Mouse (Mus musculus) CH12.LX (cell line): ENCODE data around the gene Olfr39. TPM values are rescaled to one million over a fixed set of nuclear protein-coding genes. Genes with fewer than 3 reads are reported as not detected.
"Not testable (repeated sequence)": the region's sequence is repeated elsewhere in the genome, so short reads cannot be mapped to it uniquely, and the experiment has no call there.

ENCODE experiments used
- DNase-seq: peaks from one replicate; pipeline ENCODE4 v3.0.0-alpha.2; 2013; ENCODE audit errors: extremely low read depth
- H3K27ac ChIP-seq: 2 replicates; pipeline ENCODE4 v1.5.1; 2012; ENCODE audit warnings: low read depth, mild to moderate bottlenecking, control low read depth, moderate library complexity; ENCODE audit not compliant: insufficient read depth
- H3K27me3 ChIP-seq: replicated peaks from 2 replicates; pipeline ENCODE3; 2012; ENCODE audit warnings: inconsistent platforms
- H3K36me3 ChIP-seq, 2 experiments: replicated peaks in 1 of 2; 2 replicates each; pipeline versions ENCODE3 to v1.6.1; 2012; ENCODE audit warnings: inconsistent platforms in 1 of 2, low read length in 1 of 2, mild to moderate bottlenecking in 1 of 2, mixed read lengths in 1 of 2, moderate library complexity in 1 of 2; ENCODE audit not compliant: control insufficient read depth in 1 of 2, insufficient read depth in 1 of 2
- H3K4me1 ChIP-seq, 2 experiments: 2 replicates each; pipeline ENCODE4 v1.6.1; 2012; ENCODE audit warnings: inconsistent platforms in 1 of 2, moderate library complexity in 1 of 2; ENCODE audit not compliant: insufficient read depth in 2 of 2, control insufficient read depth in 1 of 2
- H3K4me2 ChIP-seq: 2 replicates; pipeline ENCODE4 v1.6.1; 2012; ENCODE audit warnings: low read depth, mild to moderate bottlenecking, control low read depth; ENCODE audit not compliant: poor library complexity, insufficient read depth, severe bottlenecking
- H3K4me3 ChIP-seq, 3 experiments: fragments of 150-350 bp in 1 of 3; sonication (generic) in 1 of 3; replicated peaks in 1 of 3; 2 replicates each; pipeline versions ENCODE3 to v1.5.1; 2011 to 2012; ENCODE audit warnings: low read depth in 2 of 3, low read length in 2 of 3, mild to moderate bottlenecking in 2 of 3, moderate library complexity in 2 of 3, control low read depth in 1 of 3, improper control_type of control experiment in 1 of 3, inconsistent platforms in 1 of 3, mixed read lengths in 1 of 3; ENCODE audit not compliant: poor library complexity in 1 of 3
- H3K79me2 ChIP-seq: replicated peaks from 2 replicates; pipeline ENCODE4 v1.6.1; 2012; ENCODE audit warnings: mild to moderate bottlenecking, moderate library complexity; ENCODE audit not compliant: control insufficient read depth, poor library complexity, insufficient read depth, severe bottlenecking; ENCODE audit errors: extremely low read depth
- H3K9ac ChIP-seq: 2 replicates; pipeline ENCODE4 v1.6.1; 2012; ENCODE audit warnings: low read depth, mild to moderate bottlenecking, control low read depth, moderate library complexity; ENCODE audit not compliant: insufficient read depth
- H3K9me3 ChIP-seq: replicated peaks from 2 replicates; pipeline ENCODE3; 2012; ENCODE audit warnings: low read length, inconsistent platforms, mixed read lengths
- BHLHE40 ChIP-seq: IDR thresholded peaks from 2 replicates; pipeline ENCODE4 v1.6.1; 2011; ENCODE audit warnings: mild to moderate bottlenecking, low read depth, low read length, improper control_type of control experiment
- CHD1 ChIP-seq: IDR thresholded peaks from 2 replicates; pipeline ENCODE4 v1.6.1; 2012; ENCODE audit warnings: low read depth, low read length, improper control_type of control experiment, inconsistent platforms
- CTCF ChIP-seq, 2 experiments: IDR thresholded peaks in 1 of 2; conservative IDR thresholded peaks in 1 of 2; 2 replicates each; pipeline ENCODE4 v1.5.1; 2011 to 2012; ENCODE audit warnings: low read depth in 2 of 2, low read length in 2 of 2, improper control_type of control experiment in 1 of 2, inconsistent platforms in 1 of 2, mild to moderate bottlenecking in 1 of 2, moderate library complexity in 1 of 2
- ELF1 ChIP-seq: IDR thresholded peaks from 2 replicates; pipeline ENCODE4 v1.6.1; 2014; ENCODE audit warnings: low read depth, mild to moderate bottlenecking, inconsistent platforms, low read length, improper control_type of control experiment
- ETS1 ChIP-seq: conservative IDR thresholded peaks from 2 replicates; pipeline ENCODE4 v1.6.1; 2012; ENCODE audit warnings: low read depth, mild to moderate bottlenecking, inconsistent platforms, low read length, improper control_type of control experiment, moderate library complexity
- GABPA ChIP-seq: IDR thresholded peaks from 2 replicates; pipeline ENCODE4 v1.6.1; 2012; ENCODE audit warnings: low read depth, low read length, improper control_type of control experiment, inconsistent platforms; ENCODE audit not compliant: insufficient replicate concordance
- IRF4 ChIP-seq: IDR thresholded peaks from 2 replicates; pipeline ENCODE4 v1.6.1; 2014; ENCODE audit warnings: low read depth, mild to moderate bottlenecking, inconsistent platforms, low read length, improper control_type of control experiment
- JUN ChIP-seq: IDR thresholded peaks from 2 replicates; pipeline ENCODE4 v1.6.1; 2011; ENCODE audit warnings: low read depth, mild to moderate bottlenecking, low read length, improper control_type of control experiment, moderate library complexity; ENCODE audit not compliant: insufficient read depth
- MAFK ChIP-seq: IDR thresholded peaks from 2 replicates; pipeline ENCODE4 v1.6.1; 2011; ENCODE audit warnings: low read length, improper control_type of control experiment; ENCODE audit not compliant: insufficient replicate concordance
- MEF2A ChIP-seq: IDR thresholded peaks from 2 replicates; pipeline ENCODE4 v1.6.1; 2014; ENCODE audit warnings: low read depth, mild to moderate bottlenecking, inconsistent platforms, low read length, improper control_type of control experiment, borderline replicate concordance
- NELFE ChIP-seq: IDR thresholded peaks from 2 replicates; pipeline ENCODE4 v1.6.1; 2011; ENCODE audit warnings: low read depth, low read length, improper control_type of control experiment
- RAD21 ChIP-seq: IDR thresholded peaks from 2 replicates; pipeline ENCODE4 v1.6.1; 2011; ENCODE audit warnings: low read depth, mild to moderate bottlenecking, low read length, improper control_type of control experiment, moderate library complexity
- RCOR1 ChIP-seq: conservative IDR thresholded peaks from 2 replicates; pipeline ENCODE4 v1.6.1; 2012; ENCODE audit warnings: low read depth, mild to moderate bottlenecking, inconsistent platforms, low read length, improper control_type of control experiment
- SMC3 ChIP-seq: IDR thresholded peaks from 2 replicates; pipeline ENCODE4 v1.6.1; 2011; ENCODE audit warnings: low read depth, low read length, improper control_type of control experiment
- TBP ChIP-seq: conservative IDR thresholded peaks from 2 replicates; pipeline ENCODE4 v1.6.1; 2011; ENCODE audit warnings: low read depth, low read length, improper control_type of control experiment
- TCF12 ChIP-seq: IDR thresholded peaks from 2 replicates; pipeline ENCODE4 v1.6.1; 2014; ENCODE audit warnings: low read depth, mild to moderate bottlenecking, inconsistent platforms, low read length, improper control_type of control experiment
- USF1 ChIP-seq: IDR thresholded peaks from 2 replicates; pipeline ENCODE4 v1.6.1; 2014; ENCODE audit warnings: low read depth, mild to moderate bottlenecking, inconsistent platforms, low read length, improper control_type of control experiment
- ZNF384 ChIP-seq: IDR thresholded peaks from 2 replicates; pipeline ENCODE4 v1.6.1; 2012; ENCODE audit warnings: low read depth, low read length, improper control_type of control experiment, inconsistent platforms
- dilution Hi-C: fragments of 300-500 bp; cut with MboI; formaldehyde crosslinking; loops from 2 replicates; pipeline ENCODE4 v1.14.3; 2020; ENCODE audit warnings: low sequenced_read_pairs; ENCODE audit not compliant: extremely low pct_unique_long_range_greater_than_20kb, extremely low pct_ligation_motif_present
- in situ Hi-C: fragments of 300-500 bp; cut with MboI; formaldehyde crosslinking; loops from 3 replicates; pipeline ENCODE4 v1.14.3; 2019; ENCODE audit warnings: low sequenced_read_pairs, low pct_ligation_motif_present, low pct_unique_long_range_greater_than_20kb, mixed read lengths
- polyA plus RNA-seq: library from polyadenylated mRNA; unstranded; fragments of >175 nt; gene quantifications from 2 replicates; pipeline ENCODE4 v1.2.1, GENCODE M21; 2012; ENCODE audit warnings: low read depth; ENCODE audit not compliant: insufficient read length
- total RNA-seq, 2 experiments: library from RNA; depleted of rRNA; stranded (reverse); fragments of 300-350 nt in 1 of 2; fragments of >200 nt in 1 of 2; gene quantifications; 2 replicates each; pipeline ENCODE4 v1.2.3; 2012 to 2014

The Olfr39 gene
- total and polyA plus RNA-seq, 3 experiments: not detected

GRCm38 (mm10) chr9:20237378-20237777, 44.8 kb upstream of the Olfr39 start:
- peak; percentile 21 for DNase-seq
- H3K9me3 ChIP-seq: no peaks in the 10 kb centered on the region

GRCm38 (mm10) chr9:20295562-20295961, 13.4 kb downstream of the Olfr39 start:
- H3K9me3 ChIP-seq, H3K36me3 ChIP-seq, H3K9ac ChIP-seq, dilution Hi-C loops, H3K79me2 ChIP-seq, H3K4me2 ChIP-seq, H3K27ac ChIP-seq, H3K27me3 ChIP-seq, in situ Hi-C loops, H3K4me1 ChIP-seq, H3K4me3 ChIP-seq, DNase-seq: not testable (repeated sequence)

More at GRCm38 (mm10) chr9:20237378-20237777, 44.8 kb upstream of the Olfr39 start:
- Histone ChIP-seq H3K27ac (no peak overlapping the region), H3K9ac (no peak overlapping the region), H3K27me3 (no peaks in the 10 kb centered on the region), H3K79me2 (no peaks in the 10 kb centered on the region), H3K36me3 (no peaks in the 10 kb centered on the region), H3K4me2 (no peak overlapping the region), H3K4me3 (no peak overlapping the region), H3K4me1 (0 out of 4 replicates have a peak, but pooled peaks cover 0 to 3% of the 10 kb centered on the region in 2 experiments)
- dilution Hi-C loops (no loop called here), in situ Hi-C loops (no loop called here)
- TF ChIP-seq USF1 (no peak), MAFK (no peak), MEF2A (no peak), CTCF (conservative IDR thresholded peaks at IDR 0.05 in 1 of 2, IDR thresholded peaks at IDR 0.05 in 1 of 2; ENCODE audit: low read depth in 2 of 2, low read length in 2 of 2) (no peak), ETS1 (no peak), RCOR1 (no peak), TCF12 (no peak), RAD21 (no peak), JUN (no peak), TBP (no peak), CHD1 (no peak), ZNF384 (no peak), SMC3 (no peak), GABPA (no peak)

GRCm38 (mm10) chr9:20298232-20298631, 16.1 kb downstream of the Olfr39 start, which contains the start of gene Olfr873:
Olfr873 (plus strand) TSS chr9:20298532.
- Histone ChIP-seq H3K79me2 (no peaks in the 10 kb centered on the region), H3K4me1 (no peaks in the 10 kb centered on the region), H3K36me3 (no peaks in the 10 kb centered on the region), H3K9me3 (no peaks in the 10 kb centered on the region), H3K9ac (no peak within 1 kb of the TSS), H3K4me3 (no peak within 1 kb of the TSS), H3K27me3 (no peaks in the 10 kb centered on the region), H3K4me2 (no peak within 1 kb of the TSS), H3K27ac (no peak within 1 kb of the TSS)
- DNase-seq: no peak
- in situ Hi-C loops: no loop called here
- TF ChIP-seq BHLHE40 (no peak), NELFE (no peak), IRF4 (no peak), ELF1 (no peak)
- dilution Hi-C loops: no loop called here
